Mouse (Mus musculus): ENCODE measurements at regions not wholly inside any gene's neighbourhood (a gene's known extent, or its start where the extent isn't known, plus 50 kb on each side); places are given as distances from the start of the nearest gene placed in this dataset.

GRCm38 (mm10) chr1:63851476-63852094 lies 82.5 kb upstream of the 4933402D24Rik start:
- no peak for DNase-seq (ENCODE audit: low read depth, low spot score)

- DNase-seq (ENCODE audit: low read depth, low spot score) = no peak
Measured at GRCm38 (mm10) chr1:63850262-63850661, 81.2 kb upstream of the 4933402D24Rik start.

- DNase-seq (ENCODE audit: low read depth, low spot score) = no peak
Measured at GRCm38 (mm10) chr1:63828174-63828844, 59.2 kb upstream of the 4933402D24Rik start.

- DNase-seq (ENCODE audit: low read depth, low spot score) = no peak
Measured at GRCm38 (mm10) chr1:63820614-63821270, 51.7 kb upstream of the 4933402D24Rik start.

GRCm38 (mm10) chr1:63819536-63820254 lies 50.6 kb upstream of the 4933402D24Rik start:
- DNase-seq (ENCODE audit: low read depth, low spot score) = no peak
